Mouse (Mus musculus): ENCODE measurements around the gene Capzb. TPM values are rescaled to one million over a fixed set of nuclear protein-coding genes. Genes with fewer than 3 reads are reported as not detected.
A peak's percentile ranks its signal among the peaks of the same experiment; 100 is the strongest.

Capzb gene
- polyA plus RNA-seq, 1 experiment from 2014 or later, result 395 TPM

DNA sequence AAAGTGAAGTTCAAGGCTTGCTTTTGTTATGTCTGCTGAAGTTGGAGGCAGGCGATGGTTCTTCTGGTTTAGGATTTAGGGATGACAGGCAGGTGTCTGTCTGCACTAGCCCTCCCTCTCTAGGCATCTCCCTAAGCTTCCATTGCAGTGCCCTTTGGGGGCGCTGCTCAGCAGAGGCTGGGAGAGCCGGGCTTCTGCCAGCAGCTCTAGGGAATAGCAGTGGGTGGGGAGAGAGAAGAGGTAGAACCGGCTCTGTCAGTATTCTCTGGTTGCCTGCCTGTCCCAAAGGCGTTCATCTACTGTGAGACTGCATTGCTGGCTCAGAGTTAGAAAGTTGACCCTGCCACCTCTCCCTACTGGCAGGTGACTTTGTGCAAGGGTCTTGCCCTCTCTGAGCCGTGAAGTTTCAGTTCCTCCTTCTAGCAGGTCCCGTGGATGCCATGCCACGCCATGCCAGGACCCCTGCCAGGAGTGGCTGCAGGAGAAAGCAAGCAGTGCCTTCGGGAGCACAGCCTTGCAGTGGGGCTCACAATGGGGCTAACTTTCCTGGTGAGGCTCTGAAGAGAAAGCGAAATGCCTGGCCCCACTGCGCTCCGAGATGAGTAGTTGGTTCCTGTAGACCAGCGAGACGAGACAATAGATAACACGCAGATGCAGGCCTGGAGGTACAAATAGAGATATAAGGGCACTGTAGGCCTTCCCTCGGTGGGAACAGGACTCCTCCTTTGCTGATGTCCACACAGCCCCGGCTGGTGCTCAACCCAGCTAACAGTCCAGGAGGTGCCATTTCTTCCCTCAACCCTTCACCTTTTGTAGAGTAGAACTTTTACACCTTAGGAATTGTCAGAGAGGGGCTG is 19.5 kb downstream of the Capzb start:
- Histone ChIP-seq H3K27me3 (replicated peaks) (no peaks in the 10 kb centered on the region), H3K27ac (ENCODE audit: poor library complexity, severe bottlenecking) (no peak overlapping the region), H3K9ac (peak overlapping the region; percentile 0; the same call in 1 of the 2 replicates), H3K4me1 (replicated peaks) (peaks cover 75% of the 10 kb centered on the region), H3K4me2 (no peak overlapping the region), H3K4me3 (no peak overlapping the region), H3K9me3 (replicated peaks) (no peaks in the 10 kb centered on the region), H3K36me3 (peaks cover 12% of the 10 kb centered on the region)
- WGBS, result 61% methylated on average over 17 of the region's 17 CpGs
- ATAC-seq (ENCODE audit: insufficient number of reproducible peaks, low FRiP score), result no peak

DNA sequence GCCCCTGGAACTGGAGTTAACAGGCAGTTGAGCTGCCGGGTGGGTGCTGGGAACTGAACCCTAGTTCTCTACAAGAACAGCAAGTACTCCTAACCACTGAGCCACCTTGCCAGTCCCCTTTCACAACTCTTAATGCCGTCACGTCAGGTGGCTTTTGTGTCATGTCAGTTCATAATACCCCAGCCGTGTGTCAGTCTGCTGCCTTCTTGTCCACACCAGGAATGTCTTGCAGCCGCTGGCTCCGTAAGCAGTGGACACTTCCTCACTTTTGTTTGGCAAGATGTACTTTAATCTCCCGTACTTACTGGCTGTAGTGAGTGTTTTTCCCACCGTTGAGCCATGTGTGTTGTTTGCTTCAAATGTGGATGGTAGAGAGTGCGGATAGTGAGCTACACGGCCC is 20.4 kb downstream of the Capzb start:
- H3K27ac ChIP-seq (ENCODE audit: poor library complexity, severe bottlenecking), result peak overlapping the region; percentile 67
- WGBS, result 77% methylated on average over 10 of the region's 10 CpGs

DNA sequence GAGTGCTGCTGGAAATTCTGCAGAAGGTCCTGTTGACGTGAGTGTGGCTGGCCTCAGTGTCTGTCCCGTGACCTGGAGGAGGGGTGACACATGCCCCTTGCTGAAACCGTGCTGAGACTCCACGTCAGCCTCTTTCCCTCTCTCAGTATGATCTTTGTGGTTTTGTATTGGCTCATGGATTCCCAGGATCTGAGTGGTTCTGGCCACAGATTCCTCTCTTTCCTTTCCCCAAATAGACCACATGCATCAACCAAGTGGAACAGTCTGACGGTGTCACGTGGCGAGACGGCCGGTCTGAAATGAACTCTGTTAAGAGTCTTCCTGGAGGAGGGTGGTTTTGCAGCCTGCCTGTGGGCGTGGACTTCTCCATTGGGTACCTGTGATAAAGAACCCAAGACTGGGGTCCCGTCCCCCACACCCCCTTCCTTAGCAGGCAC is 21.3 kb downstream of the Capzb start:
- 47% methylated on average over 11 of the region's 11 CpGs for WGBS
- H3K9ac ChIP-seq, result no peak overlapping the region
- H3K4me2 ChIP-seq, result peak overlapping the region; percentile 23
- peak overlapping the region; percentile 67 for H3K27ac ChIP-seq (ENCODE audit: poor library complexity, severe bottlenecking)
- peak; percentile 40; the same call in 1 of the 2 replicates for ATAC-seq (ENCODE audit: insufficient number of reproducible peaks, low FRiP score)
- H3K36me3 ChIP-seq, result peaks cover 13% of the 10 kb centered on the region
- no peak overlapping the region for H3K4me3 ChIP-seq
- H3K27me3 ChIP-seq (replicated peaks), result no peaks in the 10 kb centered on the region
- H3K4me1 ChIP-seq (replicated peaks), result peaks cover 64% of the 10 kb centered on the region
- H3K9me3 ChIP-seq (replicated peaks), result no peaks in the 10 kb centered on the region

More for the DNA sequence above, 20.4 kb downstream of the Capzb start:
- no peak for ATAC-seq (ENCODE audit: insufficient number of reproducible peaks, low FRiP score)
- Histone ChIP-seq H3K9me3 (replicated peaks) (no peaks in the 10 kb centered on the region), H3K4me2 (no peak overlapping the region), H3K9ac (no peak overlapping the region), H3K4me1 (replicated peaks) (peaks cover 67% of the 10 kb centered on the region), H3K4me3 (no peak overlapping the region), H3K27me3 (replicated peaks) (no peaks in the 10 kb centered on the region), H3K36me3 (peaks cover 13% of the 10 kb centered on the region)

DNA sequence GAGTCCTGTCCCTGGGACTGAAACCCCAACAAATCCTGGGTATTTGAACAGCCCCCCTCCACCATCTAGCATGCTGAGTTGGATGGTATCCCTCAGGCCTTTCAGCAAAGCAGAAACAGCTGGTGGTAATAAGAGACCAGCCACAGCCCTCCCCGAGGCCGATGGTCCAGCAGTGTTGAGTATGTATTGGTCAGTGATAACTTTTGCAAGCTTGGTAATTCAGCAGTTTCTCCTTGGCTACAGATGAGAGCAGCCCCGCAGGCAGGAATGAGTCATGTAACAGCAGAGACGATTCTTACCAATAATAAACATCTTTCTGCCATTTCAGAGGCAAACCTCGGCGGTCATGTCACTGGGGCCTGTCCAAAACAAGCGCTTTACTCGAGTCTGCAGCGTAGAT is 23.9 kb downstream of the Capzb start:
- Histone ChIP-seq H3K4me3 (no peak overlapping the region), H3K27ac (ENCODE audit: poor library complexity, severe bottlenecking) (no peak overlapping the region), H3K36me3 (peaks cover 16% of the 10 kb centered on the region), H3K4me1 (replicated peaks) (peaks cover 65% of the 10 kb centered on the region), H3K4me2 (no peak overlapping the region), H3K27me3 (replicated peaks) (no peaks in the 10 kb centered on the region), H3K9ac (no peak overlapping the region), H3K9me3 (replicated peaks) (no peaks in the 10 kb centered on the region)
- no peak for ATAC-seq (ENCODE audit: insufficient number of reproducible peaks, low FRiP score)
- 76% methylated on average over 9 of the region's 9 CpGs for WGBS

DNA sequence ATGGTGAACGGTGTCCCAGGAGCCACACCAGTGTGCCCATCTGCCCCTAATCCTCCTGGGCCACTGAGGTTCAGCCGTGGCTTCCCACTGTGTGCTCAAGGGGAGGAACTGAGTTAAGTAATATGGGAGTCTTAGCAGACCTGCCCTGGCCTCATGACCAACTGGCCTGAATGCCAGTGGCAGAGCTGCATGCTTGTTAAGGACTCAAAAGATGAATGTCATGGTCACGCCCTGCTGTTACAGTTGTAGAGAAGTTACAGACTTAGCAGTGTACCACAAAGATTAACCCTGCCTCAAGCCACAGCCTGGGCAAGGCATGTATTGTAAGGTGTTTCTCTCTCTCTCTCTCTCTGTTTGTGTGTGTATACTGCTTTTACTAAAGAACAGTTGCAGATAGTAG is 25.8 kb downstream of the Capzb start:
- peaks cover 16% of the 10 kb centered on the region for H3K36me3 ChIP-seq
- no peaks in the 10 kb centered on the region for H3K9me3 ChIP-seq (replicated peaks)
- no peaks in the 10 kb centered on the region for H3K27me3 ChIP-seq (replicated peaks)
- no peak overlapping the region for H3K9ac ChIP-seq
- WGBS, result 92% methylated on average over 3 of the region's 3 CpGs
- H3K4me2 ChIP-seq, result no peak overlapping the region
- no peak for ATAC-seq (ENCODE audit: insufficient number of reproducible peaks, low FRiP score)
- H3K4me3 ChIP-seq, result no peak overlapping the region
- peaks cover 57% of the 10 kb centered on the region for H3K4me1 ChIP-seq (replicated peaks)
- H3K27ac ChIP-seq (ENCODE audit: poor library complexity, severe bottlenecking), result no peak overlapping the region

DNA sequence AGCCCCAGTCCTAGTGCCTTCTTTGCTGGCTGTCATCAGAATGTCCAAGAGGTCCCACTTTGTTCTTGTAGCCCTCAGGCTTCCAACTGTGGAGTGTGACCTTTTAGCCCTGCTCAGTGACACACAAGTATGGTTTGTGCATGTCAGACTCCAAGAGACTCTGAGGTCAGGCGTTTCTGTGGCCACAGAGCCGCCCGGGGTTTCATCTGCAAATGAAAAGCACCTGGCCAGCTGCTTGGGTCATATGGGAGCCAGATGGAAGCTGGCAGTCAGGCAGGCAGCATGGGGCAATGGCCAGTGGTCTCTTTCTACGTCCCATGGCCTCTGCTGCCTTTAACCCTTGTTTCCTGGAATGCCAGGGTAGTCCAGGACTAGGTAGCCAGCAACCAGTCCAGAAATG is 27.0 kb downstream of the Capzb start:
- peaks cover 56% of the 10 kb centered on the region for H3K4me1 ChIP-seq (replicated peaks)
- H3K9ac ChIP-seq, result no peak overlapping the region
- no peak overlapping the region for H3K4me2 ChIP-seq
- no peak overlapping the region for H3K27ac ChIP-seq (ENCODE audit: poor library complexity, severe bottlenecking)
- H3K36me3 ChIP-seq, result peaks cover 14% of the 10 kb centered on the region
- no peaks in the 10 kb centered on the region for H3K9me3 ChIP-seq (replicated peaks)
- WGBS, result 87% methylated on average over 4 of the region's 4 CpGs
- ATAC-seq (ENCODE audit: insufficient number of reproducible peaks, low FRiP score), result no peak
- H3K4me3 ChIP-seq, result no peak overlapping the region
- no peaks in the 10 kb centered on the region for H3K27me3 ChIP-seq (replicated peaks)

DNA sequence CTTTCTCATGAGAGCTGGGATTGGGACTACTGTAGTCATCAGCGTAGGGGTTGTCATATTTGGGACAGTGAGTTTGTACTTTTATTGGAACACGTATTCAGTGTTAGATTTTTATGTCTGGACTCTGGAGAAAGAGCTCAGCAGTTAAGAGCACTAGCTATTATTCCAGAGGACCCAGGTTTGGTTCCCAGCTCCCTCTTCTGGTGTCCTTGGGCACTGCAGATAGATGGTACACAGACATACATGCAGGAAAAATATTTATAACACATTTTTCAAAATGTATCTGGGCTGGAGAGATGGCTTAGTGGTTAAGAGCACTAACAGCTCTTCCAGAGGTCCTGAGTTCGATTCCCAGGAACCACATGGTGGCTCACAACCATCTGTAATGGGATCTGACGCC is 28.3 kb downstream of the Capzb start:
- H3K36me3 ChIP-seq, result peaks cover 18% of the 10 kb centered on the region
- H3K4me3 ChIP-seq, result no peak overlapping the region
- no peak overlapping the region for H3K4me2 ChIP-seq
- H3K27ac ChIP-seq (ENCODE audit: poor library complexity, severe bottlenecking), result no peak overlapping the region
- H3K9me3 ChIP-seq (replicated peaks), result no peaks in the 10 kb centered on the region
- H3K27me3 ChIP-seq (replicated peaks), result no peaks in the 10 kb centered on the region
- no peak overlapping the region for H3K9ac ChIP-seq
- WGBS, result 90% methylated on average over 4 of the region's 4 CpGs
- ATAC-seq (ENCODE audit: insufficient number of reproducible peaks, low FRiP score), result no peak
- peaks cover 57% of the 10 kb centered on the region for H3K4me1 ChIP-seq (replicated peaks)

DNA sequence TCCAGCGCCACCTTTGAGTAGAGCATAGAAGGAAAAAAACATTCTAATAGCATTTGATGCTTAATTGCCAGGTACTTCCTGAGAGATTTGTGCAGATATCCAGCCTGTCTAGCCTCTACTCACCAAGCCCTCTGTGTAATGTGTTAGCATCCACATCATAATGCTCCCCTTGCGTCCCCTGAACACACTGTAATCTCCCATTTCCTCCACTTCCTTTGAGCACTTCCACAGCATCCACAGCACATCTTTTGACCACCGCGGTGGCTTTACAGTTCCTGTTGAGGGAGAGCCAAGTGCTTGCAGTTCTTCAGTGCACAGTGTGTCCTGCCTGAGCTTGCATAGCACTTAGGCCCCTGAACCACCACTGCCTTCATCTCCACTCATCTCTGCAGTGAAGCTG is 29.1 kb downstream of the Capzb start:
- H3K4me3 ChIP-seq, result no peak overlapping the region
- 72% methylated on average over 4 of the region's 4 CpGs for WGBS
- H3K4me1 ChIP-seq (replicated peaks), result peaks cover 58% of the 10 kb centered on the region
- no peak overlapping the region for H3K9ac ChIP-seq
- H3K27ac ChIP-seq (ENCODE audit: poor library complexity, severe bottlenecking), result no peak overlapping the region; the same call in 1 of the 2 replicates
- ATAC-seq (ENCODE audit: insufficient number of reproducible peaks, low FRiP score), result no peak
- no peaks in the 10 kb centered on the region for H3K9me3 ChIP-seq (replicated peaks)
- H3K27me3 ChIP-seq (replicated peaks), result no peaks in the 10 kb centered on the region
- H3K36me3 ChIP-seq, result peaks cover 25% of the 10 kb centered on the region
- no peak overlapping the region for H3K4me2 ChIP-seq

DNA sequence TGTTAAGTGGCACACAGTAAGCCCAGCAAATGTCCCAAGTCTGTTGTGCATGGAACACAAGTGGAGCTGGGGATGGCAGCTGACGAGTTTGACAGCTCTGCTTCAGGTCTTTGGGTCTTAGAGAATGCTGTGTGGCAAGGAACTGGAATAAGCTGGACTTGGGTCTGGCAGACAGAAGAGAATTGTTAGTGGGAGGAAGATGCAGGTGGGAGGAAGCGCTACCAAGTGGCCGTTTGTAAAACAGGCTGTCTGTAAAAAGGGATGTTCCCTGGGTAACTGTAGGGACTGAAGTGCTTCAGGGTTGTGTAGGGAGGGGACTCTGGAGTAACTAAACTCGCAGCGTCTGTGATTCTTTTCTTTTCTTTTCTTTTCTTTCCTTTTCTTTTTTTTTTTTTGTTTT is 32.4 kb downstream of the Capzb start:
- Histone ChIP-seq H3K9me3 (replicated peaks) (no peaks in the 10 kb centered on the region), H3K4me3 (no peak overlapping the region), H3K4me1 (replicated peaks) (peaks cover 76% of the 10 kb centered on the region), H3K9ac (no peak overlapping the region), H3K27ac (ENCODE audit: poor library complexity, severe bottlenecking) (no peak overlapping the region), H3K4me2 (no peak overlapping the region), H3K36me3 (peaks cover 20% of the 10 kb centered on the region), H3K27me3 (replicated peaks) (no peaks in the 10 kb centered on the region)
- ATAC-seq (ENCODE audit: insufficient number of reproducible peaks, low FRiP score), result no peak
- WGBS, result 67% methylated on average over 5 of the region's 5 CpGs

DNA sequence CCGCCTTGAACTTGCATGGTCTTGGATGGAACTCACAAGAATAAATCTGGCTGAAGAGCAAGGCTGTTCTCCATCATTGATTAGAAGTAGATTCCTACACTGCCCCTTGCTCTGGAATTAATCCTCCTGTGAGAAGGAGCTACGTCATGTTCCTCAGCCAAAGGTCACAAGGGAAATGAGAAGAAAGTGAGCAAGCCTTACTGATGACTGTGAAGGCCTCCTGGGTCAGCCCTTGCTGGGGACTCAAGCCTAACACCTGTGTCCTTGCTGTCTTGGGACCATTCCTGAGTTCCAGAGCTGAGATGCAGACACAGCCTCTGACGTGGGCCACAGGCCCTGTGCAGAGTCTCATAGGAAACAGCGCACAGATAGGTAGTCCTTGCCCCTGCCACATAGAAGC is 33.2 kb downstream of the Capzb start:
- 80% methylated on average over 4 of the region's 4 CpGs for WGBS
- no peak overlapping the region for H3K27ac ChIP-seq (ENCODE audit: poor library complexity, severe bottlenecking)
- ATAC-seq (ENCODE audit: insufficient number of reproducible peaks, low FRiP score), result no peak
- no peak overlapping the region for H3K4me2 ChIP-seq
- H3K36me3 ChIP-seq, result peaks cover 18% of the 10 kb centered on the region
- peaks cover 85% of the 10 kb centered on the region for H3K4me1 ChIP-seq (replicated peaks)
- no peaks in the 10 kb centered on the region for H3K9me3 ChIP-seq (replicated peaks)
- no peaks in the 10 kb centered on the region for H3K27me3 ChIP-seq (replicated peaks)
- no peak overlapping the region for H3K9ac ChIP-seq
- no peak overlapping the region for H3K4me3 ChIP-seq

DNA sequence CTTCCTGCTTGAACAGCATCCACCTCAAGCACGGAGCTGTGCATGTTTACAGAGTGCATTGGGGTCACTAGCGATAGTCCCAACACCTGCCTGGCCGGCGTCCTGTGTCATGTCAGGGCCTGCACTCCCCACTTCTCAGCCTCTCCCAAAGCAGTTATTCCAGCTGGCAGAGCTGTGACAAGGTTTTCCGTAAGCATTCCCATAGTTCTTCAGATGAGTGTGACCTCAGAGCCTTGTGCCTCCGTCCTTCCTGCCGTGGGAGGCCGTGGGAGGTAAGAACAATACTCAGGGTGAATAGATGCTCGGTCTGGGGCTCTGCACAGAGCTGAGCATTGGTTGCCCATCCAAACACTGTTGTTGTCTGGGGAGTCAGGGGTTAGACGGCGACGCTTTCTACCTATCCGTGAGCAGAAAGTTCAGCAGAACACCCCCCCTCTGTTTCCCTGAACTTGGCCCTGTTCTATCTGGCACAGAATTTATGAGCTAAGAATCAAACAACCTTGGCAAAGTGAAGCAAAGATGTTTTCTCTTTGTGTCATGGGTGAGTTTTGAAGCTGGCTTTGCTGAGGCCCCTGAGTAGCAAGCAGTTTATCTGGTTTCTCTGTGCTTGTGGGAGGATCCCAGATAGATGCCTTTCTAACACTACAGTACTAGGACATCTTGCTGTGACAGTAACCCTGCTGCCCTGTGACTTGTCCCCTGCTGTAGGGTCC is 34.0 kb downstream of the Capzb start:
- H3K27me3 ChIP-seq (replicated peaks), result no peaks in the 10 kb centered on the region
- peaks cover 17% of the 10 kb centered on the region for H3K36me3 ChIP-seq
- H3K9ac ChIP-seq, result 0 out of 2 replicates have a peak overlapping the region, but pooled peaks have one; percentile 21
- H3K27ac ChIP-seq (ENCODE audit: poor library complexity, severe bottlenecking), result 0 out of 2 replicates have a peak overlapping the region, but pooled peaks have one; percentile 0
- no peak overlapping the region for H3K4me3 ChIP-seq
- H3K4me2 ChIP-seq, result no peak overlapping the region
- WGBS, result 64% methylated on average over 13 of the region's 13 CpGs
- no peaks in the 10 kb centered on the region for H3K9me3 ChIP-seq (replicated peaks)
- peaks cover 86% of the 10 kb centered on the region for H3K4me1 ChIP-seq (replicated peaks)
- no peak for ATAC-seq (ENCODE audit: insufficient number of reproducible peaks, low FRiP score)
